Mouse (Mus musculus) 3134 (cell line): Measurements from ENCODE around the gene Olfr131.
"Not testable (repeated sequence)": the region's sequence is repeated elsewhere in the genome, so short reads cannot be mapped to it uniquely, and the experiment has no call there.

Source experiments
- DNase-seq: peaks from one replicate; pipeline ENCODE4 v3.0.0-alpha.2; 2011; ENCODE audit warnings: low spot score; ENCODE audit not compliant: insufficient read length; ENCODE audit errors: extremely low read depth

Gene Olfr131

DNA sequence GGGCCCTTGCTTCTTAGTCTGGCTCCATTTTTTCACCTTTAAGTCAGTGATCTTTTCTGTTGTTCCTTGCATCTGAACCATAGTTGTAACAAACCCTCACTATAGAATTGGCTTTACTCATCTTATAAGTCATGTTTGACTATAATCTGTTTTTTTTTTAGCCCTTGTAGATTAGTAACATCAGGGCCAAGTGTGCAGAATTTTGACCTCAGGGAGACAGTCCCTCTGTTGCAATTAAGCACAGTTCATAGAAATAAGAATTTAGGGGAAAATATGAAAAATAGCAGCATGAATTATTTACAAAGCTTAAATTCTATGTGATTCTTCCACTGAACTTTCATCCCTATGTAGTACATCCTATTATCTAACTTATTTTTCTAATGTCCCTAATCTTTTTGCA, at the start of gene Olfr131:
Olfr131 (minus strand) TSS at position 101 of the 400 bp plus-strand sequence.
- DNase-seq, result no peak

DNA sequence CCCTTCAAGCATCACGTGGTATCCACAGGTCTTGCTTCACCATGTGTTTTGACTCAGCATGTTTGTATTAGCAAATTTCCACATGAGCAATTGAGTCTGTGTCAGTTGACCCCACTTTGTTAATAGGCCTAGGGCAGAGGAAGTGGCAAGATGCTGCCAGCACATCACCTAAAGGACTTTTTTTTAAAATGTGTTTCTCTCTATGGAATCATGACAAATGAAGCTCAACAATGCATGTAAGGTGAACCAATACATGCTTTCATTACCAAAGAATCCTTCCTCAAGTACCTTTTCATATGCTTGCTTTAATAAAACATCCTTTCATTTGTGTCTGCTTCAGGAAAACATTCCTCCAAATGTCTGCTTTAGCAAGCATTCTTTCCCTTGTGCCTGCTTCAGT, 45.9 kb upstream of the Olfr131 start, which contains the start of gene Olfr132:
Olfr132 (minus strand) TSS at position 101 of the 400 bp plus-strand sequence.
- no peak for DNase-seq

DNA sequence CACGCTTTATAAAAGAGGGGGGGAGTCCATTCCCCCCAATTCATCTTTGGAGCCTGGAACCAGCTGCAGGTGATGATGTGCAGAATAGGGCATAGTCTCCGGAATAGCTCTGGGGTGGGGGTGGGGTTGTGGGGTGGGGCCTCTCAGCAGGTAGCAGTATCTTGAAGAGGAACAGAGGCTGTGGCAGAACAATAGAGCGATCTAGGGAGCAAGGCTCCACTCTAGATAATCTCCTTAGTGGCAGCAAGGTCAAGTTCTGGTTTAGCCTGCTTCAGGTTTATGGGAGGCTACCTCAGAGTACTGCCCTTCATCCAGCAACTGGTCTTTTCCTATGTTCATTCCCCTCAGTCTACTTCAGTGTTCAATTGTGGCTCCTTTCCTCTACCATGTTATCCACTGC, 36.9 kb upstream of the Olfr131 start:
- DNase-seq, result not testable (repeated sequence)

DNA sequence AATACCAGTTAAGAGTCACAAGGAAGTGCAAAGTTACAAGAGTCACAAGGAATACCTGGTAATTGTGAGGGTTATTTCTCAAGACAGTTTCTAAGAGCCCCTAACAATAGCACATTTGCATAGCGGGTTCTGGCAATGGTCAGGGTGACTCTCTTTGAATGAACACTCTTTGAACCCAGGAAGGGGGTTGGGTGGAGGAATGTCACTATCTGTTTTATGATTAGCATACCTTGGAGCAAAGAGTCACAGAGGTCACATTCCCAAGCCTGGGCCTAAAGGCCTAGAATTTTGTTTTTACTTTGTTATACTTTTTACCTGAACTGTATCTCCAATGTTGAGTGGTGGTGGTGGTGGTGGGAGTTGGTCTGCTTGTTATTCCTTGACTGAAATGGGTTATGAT, 35.7 kb upstream of the Olfr131 start:
- DNase-seq, result not testable (repeated sequence)

DNA sequence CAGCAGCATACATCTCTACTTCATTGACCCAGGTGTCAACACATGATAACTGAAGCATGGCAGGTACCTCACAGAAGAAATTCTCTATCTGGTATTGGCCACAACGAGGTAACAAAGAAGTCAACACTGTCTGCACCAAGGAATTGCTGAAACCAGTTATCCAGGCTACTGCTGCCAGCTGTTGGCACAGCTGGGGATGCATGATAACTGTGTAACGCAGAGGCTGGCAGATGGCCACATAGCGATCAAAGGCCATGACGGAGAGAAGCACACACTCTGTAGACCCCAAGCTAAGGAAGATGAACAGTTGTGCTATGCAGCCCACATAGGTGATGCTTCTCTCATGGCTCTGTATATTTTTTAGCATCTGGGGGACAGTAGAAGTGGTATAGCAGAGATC, 6.1 kb downstream of the Olfr131 start:
- DNase-seq, result no peak

DNA sequence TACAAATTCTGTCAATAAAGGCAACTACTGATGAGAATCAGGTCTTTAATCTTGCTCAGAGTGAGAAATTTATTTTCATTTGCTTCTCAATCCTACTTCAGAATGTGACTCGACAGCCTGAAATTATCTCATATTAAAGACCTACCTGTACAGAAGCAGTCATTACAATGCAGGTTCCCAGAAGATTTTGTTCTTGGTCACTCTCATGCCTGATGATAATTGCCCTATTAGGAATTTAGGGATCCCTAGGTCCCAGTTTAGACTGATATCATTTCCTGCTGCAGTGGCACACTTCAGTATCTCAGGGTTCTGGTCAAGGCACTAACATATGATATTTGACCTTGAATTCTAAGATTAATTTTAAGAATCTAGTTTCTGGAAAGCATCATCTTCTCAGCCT, 24.9 kb downstream of the Olfr131 start, which contains the start of gene Olfr130:
Olfr130 (plus strand) TSS at position 301 of the 400 bp plus-strand sequence.
- no peak for DNase-seq

DNA sequence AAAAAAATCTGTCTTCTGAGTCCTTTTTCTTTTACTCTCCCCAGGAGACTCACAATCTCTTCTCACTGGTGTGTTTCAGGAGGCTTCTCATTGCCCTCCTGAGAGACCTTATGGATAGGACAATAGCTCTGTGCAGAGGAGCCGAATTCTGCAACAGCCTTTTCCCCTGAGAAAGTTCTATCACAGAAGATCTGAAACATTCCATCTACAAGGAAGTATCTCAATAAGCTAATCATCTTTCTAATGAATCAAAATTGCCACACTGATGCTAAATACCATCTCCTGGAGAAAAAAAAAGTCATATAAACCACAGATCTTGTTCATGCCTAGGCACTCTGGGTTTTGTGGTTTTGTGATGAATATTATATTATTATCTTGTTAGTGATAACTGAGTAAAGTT, 28.5 kb downstream of the Olfr131 start, which contains the start of gene Olfr129:
Olfr129 (minus strand) TSS at position 101 of the 400 bp plus-strand sequence.
- DNase-seq, result no peak
